Mouse (Mus musculus) MEL (cell line): ENCODE measurements at regions not wholly inside any gene's neighbourhood (a gene's known extent, or its start where the extent isn't known, plus 50 kb on each side); places are given as distances from the start of the nearest gene placed in this dataset.

Experiments
- BHLHE40 ChIP-seq: IDR thresholded peaks from 2 replicates; pipeline ENCODE4 v1.6.1; 2012; ENCODE audit warnings: low read depth, mild to moderate bottlenecking, inconsistent platforms, low read length, improper control_type of control experiment, borderline replicate concordance
- CHD1 ChIP-seq: IDR thresholded peaks from 2 replicates; pipeline ENCODE4 v1.6.1; 2012; ENCODE audit warnings: low read depth, mild to moderate bottlenecking, inconsistent platforms, low read length, improper control_type of control experiment
- CTCF ChIP-seq, 3 experiments: IDR thresholded peaks in 2 of 3; conservative IDR thresholded peaks in 1 of 3; 2 replicates each; pipeline ENCODE4 v1.5.1; 2011 to 2012; ENCODE audit warnings: low read length in 3 of 3, low read depth in 2 of 3, mild to moderate bottlenecking in 2 of 3, improper control_type of control experiment in 1 of 3, inconsistent platforms in 1 of 3, mixed read lengths in 1 of 3, moderate library complexity in 1 of 3; ENCODE audit not compliant: control insufficient read depth in 1 of 3, insufficient read depth in 1 of 3, poor library complexity in 1 of 3, severe bottlenecking in 1 of 3
- E2F4 ChIP-seq: IDR thresholded peaks from 2 replicates; pipeline ENCODE4 v1.6.1; 2011; ENCODE audit warnings: low read depth, low read length, improper control_type of control experiment, borderline replicate concordance
- ELF1 ChIP-seq: IDR thresholded peaks from 2 replicates; pipeline ENCODE4 v1.6.1; 2014; ENCODE audit warnings: low read depth, mild to moderate bottlenecking, inconsistent platforms, low read length, improper control_type of control experiment, moderate library complexity
- EP300 ChIP-seq, 2 experiments: IDR thresholded peaks; 2 replicates each; pipeline ENCODE4 v1.6.1; 2011; ENCODE audit warnings: improper control_type of control experiment in 2 of 2, low read length in 2 of 2, low read depth in 1 of 2, mild to moderate bottlenecking in 1 of 2
- HCFC1 ChIP-seq: IDR thresholded peaks from 2 replicates; pipeline ENCODE4 v1.6.1; 2012; ENCODE audit warnings: low read depth, mild to moderate bottlenecking, inconsistent platforms, low read length, improper control_type of control experiment, moderate library complexity
- JUND ChIP-seq: IDR thresholded peaks from 2 replicates; pipeline ENCODE4 v1.6.1; 2011; ENCODE audit warnings: low read depth, mild to moderate bottlenecking, improper control_type of control experiment, low read length
- MAX ChIP-seq: IDR thresholded peaks from 2 replicates; pipeline ENCODE4 v1.6.1; 2011; ENCODE audit warnings: low read length, improper control_type of control experiment
- MEF2A ChIP-seq: IDR thresholded peaks from 2 replicates; pipeline ENCODE4 v1.6.1; 2014; ENCODE audit warnings: low read depth, mild to moderate bottlenecking, inconsistent platforms, low read length, improper control_type of control experiment; ENCODE audit not compliant: poor library complexity, insufficient replicate concordance, severe bottlenecking; ENCODE audit errors: extremely low read depth
- MXI1 ChIP-seq: IDR thresholded peaks from 2 replicates; pipeline ENCODE4 v1.6.1; 2011; ENCODE audit warnings: mild to moderate bottlenecking, low read depth, low read length, improper control_type of control experiment
- POLR2A ChIP-seq, 2 experiments: IDR thresholded peaks; 2 replicates each; pipeline ENCODE4 v1.6.1; 2011 to 2012; ENCODE audit warnings: low read length in 2 of 2, mild to moderate bottlenecking in 2 of 2, control low read depth in 1 of 2, improper control_type of control experiment in 1 of 2, low read depth in 1 of 2, moderate library complexity in 1 of 2; ENCODE audit not compliant: control insufficient read depth in 1 of 2, insufficient read depth in 1 of 2, poor library complexity in 1 of 2
- USF1 ChIP-seq: IDR thresholded peaks from 2 replicates; pipeline ENCODE4 v1.6.1; 2014; ENCODE audit warnings: low read depth, mild to moderate bottlenecking, inconsistent platforms, low read length, improper control_type of control experiment, moderate library complexity
- ZNF384 ChIP-seq: IDR thresholded peaks from 2 replicates; pipeline ENCODE4 v1.6.1; 2012; ENCODE audit warnings: low read depth, mild to moderate bottlenecking, inconsistent platforms, low read length, improper control_type of control experiment

DNA sequence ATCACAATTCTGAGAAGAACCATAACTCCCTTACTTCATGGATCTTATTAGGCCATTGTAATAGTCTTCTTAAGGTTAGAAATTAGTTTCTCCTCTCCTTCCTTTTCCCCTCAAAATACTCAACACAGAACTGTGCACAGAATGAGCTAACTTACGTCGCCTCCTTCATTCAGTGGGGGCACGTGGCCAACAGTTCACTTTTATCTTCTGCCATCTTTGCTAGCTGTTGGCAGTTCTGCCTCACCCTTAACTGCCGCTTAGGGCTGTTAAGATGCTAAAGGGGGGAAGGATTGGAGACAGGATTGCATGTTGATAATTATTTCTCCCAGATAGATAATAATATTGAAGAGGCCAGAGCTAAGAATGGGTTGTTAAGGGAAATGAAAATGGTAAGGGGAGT is 158.0 kb downstream of the Kcna5 start:
- no peak for TF ChIP-seq CTCF (IDR thresholded peaks at IDR 0.05 in 2 of 3, conservative IDR thresholded peaks at IDR 0.05 in 1 of 3; ENCODE audit: control insufficient read depth in 1 of 3, insufficient read depth in 1 of 3, low read depth in 2 of 3, low read length in 3 of 3, poor library complexity in 1 of 3, severe bottlenecking in 1 of 3)
- no peak for TF ChIP-seq E2F4
- no peak for TF ChIP-seq POLR2A (IDR thresholded peaks at IDR 0.05; ENCODE audit: control insufficient read depth in 1 of 2, insufficient read depth in 1 of 2, low read depth in 1 of 2, low read length in 2 of 2, poor library complexity in 1 of 2)
- TF ChIP-seq EP300 (IDR thresholded peaks at IDR 0.05; ENCODE audit: low read depth in 1 of 2, low read length in 2 of 2), result no peak
- no peak for TF ChIP-seq MXI1
- no peak for TF ChIP-seq ELF1
- TF ChIP-seq MAX, result no peak
- TF ChIP-seq MEF2A, result no peak
- no peak for TF ChIP-seq CHD1
- TF ChIP-seq ZNF384, result no peak
- TF ChIP-seq USF1, result no peak
- no peak for TF ChIP-seq HCFC1
- no peak for TF ChIP-seq BHLHE40
- no peak for TF ChIP-seq JUND
